Mouse (Mus musculus) liver, embryonic 14.5 days (tissue): Measurements from ENCODE around the gene Gpam. TPM values are rescaled to one million over a fixed set of nuclear protein-coding genes. Genes with fewer than 3 reads are reported as not detected.

ENCODE experiments used
- ATAC-seq: fragments of 200-750 bp; cut with Nextera tagmentation; 2 replicates; pipeline ENCODE4 v1.8.0; 2017; ENCODE audit warnings: moderate number of reproducible peaks, mild to moderate bottlenecking, moderate library complexity; ENCODE audit not compliant: insufficient read depth
- DNase-seq, 3 experiments: peaks; one replicate each; pipeline ENCODE4 v3.0.0-alpha.2; 2012 to 2013; ENCODE audit warnings: low read depth in 3 of 3, low spot score in 3 of 3
- H3K27ac ChIP-seq: fragments of 300-500 bp; sonication (generic); 2 replicates; pipeline ENCODE4 v1.5.1; 2014; ENCODE audit warnings: moderate library complexity, mild to moderate bottlenecking, control low read depth, inconsistent platforms
- H3K27me3 ChIP-seq: fragments of 300-500 bp; sonication (generic); 2 replicates; pipeline ENCODE4 v1.6.1; 2014; ENCODE audit warnings: mild to moderate bottlenecking, low read length, moderate library complexity; ENCODE audit not compliant: control insufficient read depth, insufficient read depth
- H3K36me3 ChIP-seq: fragments of 300-500 bp; sonication (generic); replicated peaks from 2 replicates; pipeline ENCODE4 v1.6.1; 2014; ENCODE audit warnings: low read depth; ENCODE audit not compliant: control insufficient read depth, insufficient read depth
- H3K4me1 ChIP-seq, 2 experiments: fragments of 200-500 bp in 1 of 2; fragments of 300-500 bp in 1 of 2; sonication (generic) in 1 of 2; replicated peaks; 2 replicates each; pipeline ENCODE4 v1.6.1; 2012 to 2014; ENCODE audit warnings: antibody characterized with exemption in 1 of 2, inconsistent platforms in 1 of 2, low read length in 1 of 2; ENCODE audit not compliant: control insufficient read depth in 2 of 2, insufficient read depth in 2 of 2
- H3K4me2 ChIP-seq: fragments of 300-500 bp; sonication (generic); 2 replicates; pipeline ENCODE4 v1.6.1; 2014; ENCODE audit warnings: low read depth, mild to moderate bottlenecking, control low read depth, moderate library complexity
- H3K4me3 ChIP-seq, 2 experiments: fragments of 200-500 bp in 1 of 2; fragments of 300-500 bp in 1 of 2; sonication (generic) in 1 of 2; 2 replicates each; pipeline ENCODE4 v1.5.1; 2012 to 2014; ENCODE audit warnings: low read depth in 2 of 2, low read length in 2 of 2, mild to moderate bottlenecking in 2 of 2, control low read depth in 1 of 2, inconsistent platforms in 1 of 2, moderate library complexity in 1 of 2; ENCODE audit not compliant: insufficient read depth in 1 of 2
- H3K9ac ChIP-seq: fragments of 300-500 bp; sonication (generic); replicated peaks from 2 replicates; pipeline ENCODE4 v1.6.1; 2014; ENCODE audit warnings: mild to moderate bottlenecking, control low read depth, moderate library complexity
- H3K9me3 ChIP-seq: fragments of 300-500 bp; sonication (generic); 2 replicates; pipeline ENCODE4 v1.6.1; 2016; ENCODE audit warnings: low read length, mixed read lengths; ENCODE audit not compliant: control insufficient read depth
- CTCF ChIP-seq: IDR thresholded peaks from 2 replicates; pipeline ENCODE4 v1.5.1; 2016; ENCODE audit warnings: antibody characterized with exemption, low read depth, control low read depth
- EP300 ChIP-seq: IDR thresholded peaks from 2 replicates; pipeline ENCODE4 v1.6.1; 2016; ENCODE audit warnings: antibody characterized with exemption, low read depth
- WGBS: fragments of 180-500 bp; shearing (Covaris S2); extraction: QIAGEN DNeasy Blood & Tissue Kit; methylation state at CpG from one replicate; pipeline ENCODE4 v1.1.7; 2014; ENCODE audit not compliant: insufficient replicate concordance; 5-methylcytosine and 5-hydroxymethylcytosine counted together
- polyA plus RNA-seq, 2 experiments: library from polyadenylated mRNA; depleted of rRNA in 1 of 2; stranded (reverse) in 1 of 2; unstranded in 1 of 2; fragments of >200 nt; fragmentation: Nextera tagmentation in 1 of 2; extraction: Ambion mirVana in 1 of 2; gene quantifications; 2 replicates each; pipeline versions ENCODE4 v1.2.1 to v1.2.3; 2012 to 2014

Gene Gpam
- polyA plus RNA-seq, 2 experiments, result 15.0 to 21.6 TPM

DNA sequence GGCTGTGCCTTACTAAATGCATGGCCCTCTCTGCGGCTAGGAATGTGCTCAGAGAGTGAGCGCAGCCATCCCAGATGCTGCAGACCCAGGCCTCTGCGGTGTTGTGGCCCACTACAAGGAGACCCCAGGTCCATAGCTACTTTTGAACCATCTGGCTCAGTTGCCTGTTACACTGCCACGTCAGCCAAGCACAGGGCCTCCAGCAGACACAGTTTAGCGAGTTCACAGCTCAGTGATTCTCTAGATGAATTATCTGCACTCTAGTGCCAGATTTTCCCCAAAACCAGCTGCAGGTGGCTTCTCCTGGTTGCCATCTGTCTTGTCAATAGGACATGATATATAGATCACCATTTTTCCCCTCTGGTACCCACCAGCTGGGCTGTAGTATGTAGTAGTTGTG lies 69.6 kb downstream of the Gpam start:
- Histone ChIP-seq H3K4me3 (no peak overlapping the region), H3K4me2 (no peak overlapping the region), H3K36me3 (no peaks in the 10 kb centered on the region), H3K27me3 (no peaks in the 10 kb centered on the region), H3K27ac (no peak overlapping the region), H3K4me1 (no peaks in the 10 kb centered on the region), H3K9ac (no peak overlapping the region), H3K9me3 (no peaks in the 10 kb centered on the region)
- DNase-seq (no peak), ATAC-seq (no peak)
- WGBS, result 66% methylated on average over 5 of the region's 5 CpGs
- TF ChIP-seq EP300, result no peak
- no peak for TF ChIP-seq CTCF

DNA sequence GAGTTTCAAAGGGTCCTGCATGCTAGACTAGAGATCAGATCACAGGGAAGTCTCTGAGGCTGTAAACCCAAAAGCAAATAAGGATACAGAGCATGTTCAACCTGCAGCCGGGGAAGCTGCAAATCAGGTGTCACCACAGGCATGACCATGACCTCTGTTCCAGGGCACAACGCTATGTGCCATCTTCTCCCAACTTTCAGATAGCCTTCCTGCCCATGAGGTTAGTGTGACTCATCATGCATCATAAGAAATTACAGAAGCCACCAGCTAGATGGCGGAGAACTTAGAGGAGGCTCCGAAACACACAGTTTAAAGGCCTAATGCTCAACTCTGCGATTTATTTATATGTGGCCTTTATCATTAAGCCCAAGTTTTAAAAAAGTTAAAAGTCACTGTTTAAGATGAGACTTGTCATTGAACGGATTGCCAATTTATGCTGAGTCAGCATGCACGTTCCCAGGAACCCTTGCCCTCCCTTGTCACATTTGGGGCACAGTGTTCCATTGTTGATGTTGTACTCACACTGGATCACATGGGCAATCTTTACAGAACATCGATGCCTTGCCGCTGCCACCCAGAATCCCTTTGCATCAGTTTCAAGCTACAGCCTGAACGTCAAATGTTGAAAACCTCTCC lies 71.3 kb downstream of the Gpam start:
- DNase-seq, result no peak
- no peak for ATAC-seq

DNA sequence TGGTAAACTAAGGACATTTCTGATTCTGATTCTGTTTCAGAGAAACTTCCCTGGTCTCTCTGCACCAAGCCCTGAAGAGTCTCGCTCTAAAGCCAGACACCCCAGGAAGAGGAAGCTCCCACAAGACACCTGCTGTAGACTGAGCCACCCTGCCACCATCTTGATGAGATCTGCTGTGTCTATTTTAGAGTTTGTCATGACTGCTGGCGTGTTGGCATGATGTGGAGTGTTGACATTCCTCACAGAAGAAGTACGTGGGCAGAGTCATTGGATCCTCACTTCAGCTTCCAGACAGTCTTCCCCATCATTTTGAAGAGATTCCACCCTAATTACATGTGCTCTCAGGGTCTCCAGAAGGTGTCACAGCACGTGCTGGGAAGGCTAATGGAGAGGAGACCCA lies 73.9 kb downstream of the Gpam start:
- no peaks in the 10 kb centered on the region for H3K36me3 ChIP-seq
- DNase-seq (no peak), ATAC-seq (no peak)
- no peak overlapping the region for H3K9ac ChIP-seq
- H3K9me3 ChIP-seq, result no peaks in the 10 kb centered on the region
- TF ChIP-seq CTCF, result no peak
- no peak for TF ChIP-seq EP300
- H3K4me2 ChIP-seq, result no peak overlapping the region
- H3K4me3 ChIP-seq, result no peak overlapping the region
- WGBS, result 42% methylated on average over 4 of the region's 4 CpGs
- H3K27ac ChIP-seq, result no peak overlapping the region
- no peaks in the 10 kb centered on the region for H3K4me1 ChIP-seq
- H3K27me3 ChIP-seq, result no peaks in the 10 kb centered on the region

More for the DNA sequence above, 71.3 kb downstream of the Gpam start:
- Histone ChIP-seq H3K27me3 (no peaks in the 10 kb centered on the region), H3K4me1 (no peaks in the 10 kb centered on the region), H3K27ac (no peak overlapping the region), H3K36me3 (no peaks in the 10 kb centered on the region), H3K9me3 (no peaks in the 10 kb centered on the region), H3K4me3 (no peak overlapping the region), H3K4me2 (no peak overlapping the region), H3K9ac (no peak overlapping the region)
- WGBS, result 65% methylated on average over 10 of the region's 10 CpGs
- no peak for TF ChIP-seq EP300
- no peak for TF ChIP-seq CTCF

DNA sequence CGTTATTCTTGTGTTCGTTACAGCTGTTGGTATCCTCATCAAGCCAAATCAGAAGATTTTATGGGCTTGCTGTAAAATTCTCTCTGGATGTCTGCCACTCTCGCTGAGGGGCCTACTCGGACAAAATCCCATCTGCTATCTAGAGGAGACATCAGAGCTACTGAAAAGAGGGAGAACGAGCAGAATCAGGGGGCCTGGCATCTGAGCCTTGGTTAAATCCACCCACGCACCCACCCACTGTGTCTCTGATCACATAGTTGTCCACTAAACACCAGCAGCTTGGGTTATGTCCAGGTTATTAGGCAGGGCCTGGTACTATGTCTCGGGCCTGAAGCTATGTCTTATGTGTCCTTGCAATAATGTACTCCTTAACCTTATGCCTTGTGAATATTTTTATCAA lies 89.6 kb downstream of the Gpam start:
- 62% methylated on average over 7 of the region's 7 CpGs for WGBS
- H3K27me3 ChIP-seq, result no peaks in the 10 kb centered on the region
- no peak overlapping the region for H3K4me3 ChIP-seq
- no peak for ATAC-seq
- no peaks in the 10 kb centered on the region for H3K4me1 ChIP-seq
- TF ChIP-seq EP300 (no peak), CTCF (no peak)
- no peak overlapping the region for H3K4me2 ChIP-seq
- no peaks in the 10 kb centered on the region for H3K9me3 ChIP-seq
- no peaks in the 10 kb centered on the region for H3K36me3 ChIP-seq
- DNase-seq, result no peak
- H3K27ac ChIP-seq, result no peak overlapping the region
- no peak overlapping the region for H3K9ac ChIP-seq

DNA sequence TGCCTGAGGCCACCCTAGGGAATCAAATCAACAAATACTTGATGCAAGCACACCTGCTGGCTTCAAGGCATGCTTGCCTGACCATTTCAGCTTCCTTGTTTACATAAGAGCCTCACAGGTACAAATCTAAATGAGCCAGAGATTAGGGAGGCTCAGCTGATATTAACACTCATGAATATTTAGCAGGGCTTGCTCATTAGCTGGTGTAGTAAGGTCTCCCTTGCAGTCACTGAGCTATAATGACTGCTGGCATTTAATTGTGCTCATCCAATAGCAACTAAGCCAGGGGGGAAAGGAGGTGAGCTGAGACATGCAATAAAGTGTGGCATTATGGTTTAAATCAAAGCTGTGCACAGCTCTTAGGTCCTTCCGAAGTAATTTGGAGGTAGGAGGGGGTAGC lies 108.2 kb downstream of the Gpam start:
- H3K9me3 ChIP-seq, result no peaks in the 10 kb centered on the region
- no peak for DNase-seq
- ATAC-seq, result no peak
- no peak overlapping the region for H3K4me2 ChIP-seq
- TF ChIP-seq CTCF (no peak), EP300 (no peak)
- no peak overlapping the region for H3K4me3 ChIP-seq
- 68% methylated on average over 1 of the region's 1 CpGs for WGBS
- H3K27me3 ChIP-seq, result no peaks in the 10 kb centered on the region
- H3K27ac ChIP-seq, result no peak overlapping the region
- no peak overlapping the region for H3K9ac ChIP-seq
- no peaks in the 10 kb centered on the region for H3K4me1 ChIP-seq
- H3K36me3 ChIP-seq, result no peaks in the 10 kb centered on the region

Other genes starting within 250 kb of the Gpam start
- 0.01 and 0.08 TPM in 2 replicates for gene Tectb, start 53.5 kb upstream of the Gpam start, polyA plus RNA-seq (2012; rRNA removed)
- 0.23 TPM in 1 of 2 replicates, not detected in the other for gene Tectb, start 53.5 kb upstream of the Gpam start, polyA plus RNA-seq (2014; fragmentation: Nextera tagmentation; extraction: Ambion mirVana)
- gene Gucy2g, start 114.0 kb upstream of the Gpam start, polyA plus RNA-seq (2012; rRNA removed), result 0.01 and 0.03 TPM in 2 replicates
- not detected in 2 replicates for gene Gucy2g, start 114.0 kb upstream of the Gpam start, polyA plus RNA-seq (2014; fragmentation: Nextera tagmentation; extraction: Ambion mirVana)
- 35.2 and 50.3 TPM in 2 replicates for gene Acsl5, start 124.7 kb upstream of the Gpam start, polyA plus RNA-seq (2012; rRNA removed)
- gene Acsl5, start 124.7 kb upstream of the Gpam start, polyA plus RNA-seq (2014; fragmentation: Nextera tagmentation; extraction: Ambion mirVana), result 117 and 126 TPM in 2 replicates
- 10.6 and 14.2 TPM in 2 replicates for gene Zdhhc6, start 188.8 kb upstream of the Gpam start, polyA plus RNA-seq (2012; rRNA removed)
- 51.3 and 51.7 TPM in 2 replicates for gene Zdhhc6, start 188.8 kb upstream of the Gpam start, polyA plus RNA-seq (2014; fragmentation: Nextera tagmentation; extraction: Ambion mirVana)
- gene Vti1a, start 189.1 kb upstream of the Gpam start, polyA plus RNA-seq (2012; rRNA removed), result 4.6 and 6.9 TPM in 2 replicates
- 10.9 and 11.9 TPM in 2 replicates for gene Vti1a, start 189.1 kb upstream of the Gpam start, polyA plus RNA-seq (2014; fragmentation: Nextera tagmentation; extraction: Ambion mirVana)